Mouse (Mus musculus) bone marrow, adult 2 months (tissue): ENCODE results near the gene Epb41.

Experiments
- CTCF ChIP-seq: fragments of 200-500 bp; IDR thresholded peaks from 2 replicates; pipeline ENCODE4 v1.5.1; 2011; ENCODE audit warnings: low read length, control low read depth; ENCODE audit not compliant: control insufficient read depth, insufficient read depth
- POLR2A ChIP-seq: fragments of 200-500 bp; IDR thresholded peaks from 2 replicates; pipeline ENCODE4 v1.6.1; 2011; ENCODE audit warnings: low read depth, mild to moderate bottlenecking, control low read depth, low read length, borderline replicate concordance; ENCODE audit not compliant: control insufficient read depth

GRCm38 (mm10) chr4:131906423-131906822 lies 168.7 kb downstream of the Epb41 start:
- TF ChIP-seq POLR2A = no peak
- no peak for TF ChIP-seq CTCF
